Mouse (Mus musculus) right cerebral cortex, postnatal 14 days (tissue): ENCODE results near the gene Pde9a.

ENCODE experiments used
- DNase-seq: peaks from one replicate; pipeline ENCODE4 v3.0.0; 2022

Pde9a gene

DNA sequence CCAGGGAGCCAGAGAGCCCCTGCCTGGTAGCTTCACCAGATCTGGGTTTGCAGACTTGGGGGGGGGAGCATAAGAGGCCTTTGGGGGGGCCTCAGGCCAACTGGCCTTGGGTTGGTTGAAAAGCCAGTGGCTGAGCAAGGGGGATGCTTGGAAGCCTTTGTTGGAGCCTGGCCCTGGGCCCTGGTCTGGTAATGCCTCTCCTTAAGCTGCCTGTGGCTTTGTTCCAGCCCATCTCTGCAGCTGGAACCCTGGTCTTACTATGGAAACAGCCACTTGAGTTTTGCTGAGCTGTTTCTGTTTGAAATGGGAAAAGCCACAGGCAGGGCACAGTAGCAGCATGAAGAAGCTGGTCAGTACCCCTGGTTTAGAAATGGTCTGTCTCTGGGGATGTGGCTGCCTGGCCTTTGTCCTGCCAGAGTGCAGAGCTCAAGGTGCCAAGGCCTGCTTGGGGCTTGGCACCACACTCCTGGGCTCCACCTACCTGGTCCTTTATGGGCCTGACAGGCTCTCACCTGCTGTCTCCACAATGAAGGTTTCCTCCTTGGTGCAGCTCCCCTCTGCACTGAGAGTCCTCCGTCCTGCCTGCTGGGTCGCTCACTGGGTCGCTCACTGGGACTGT lies 3.5 kb downstream of the Pde9a start:
- no peak for DNase-seq

DNA sequence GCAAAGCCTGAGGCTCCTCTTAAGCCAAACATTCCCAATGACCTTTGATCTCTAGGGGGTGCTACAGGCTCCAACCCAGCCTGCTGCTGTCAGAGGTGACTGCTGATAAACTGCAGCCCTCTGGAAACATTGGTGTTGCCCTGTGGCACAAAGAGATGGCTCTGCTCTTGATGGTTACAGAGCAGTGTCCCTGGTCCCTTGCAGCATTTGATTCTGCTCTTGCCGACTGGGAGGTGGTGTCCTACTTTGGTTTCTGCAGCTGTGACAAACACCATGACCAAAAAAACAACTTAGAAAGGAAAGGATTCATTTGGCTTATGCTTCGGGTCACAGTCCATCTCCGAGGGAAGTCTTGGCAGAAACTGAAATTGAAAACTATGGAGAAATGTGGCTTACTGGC lies 5.5 kb downstream of the Pde9a start:
- no peak for DNase-seq

DNA sequence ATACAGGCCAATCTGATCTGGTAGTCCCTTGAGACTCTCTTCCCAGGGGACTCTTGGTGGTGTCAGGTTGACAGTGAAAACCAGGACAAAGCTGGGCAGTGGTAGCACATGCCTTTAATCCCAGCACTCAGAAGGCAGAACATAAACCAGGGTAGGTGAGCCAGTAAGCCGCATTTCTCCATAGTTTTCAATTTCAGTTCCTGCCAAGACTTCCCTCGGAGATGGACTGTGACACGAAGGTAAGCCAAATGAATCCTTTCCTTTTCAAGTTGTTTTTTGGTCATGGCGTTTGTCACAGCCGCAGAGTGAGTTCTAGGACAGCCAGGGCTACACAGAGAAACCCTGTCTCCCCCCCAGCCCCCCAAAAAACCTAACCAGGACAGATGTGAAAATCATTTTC lies 6.0 kb downstream of the Pde9a start:
- DNase-seq: no peak

DNA sequence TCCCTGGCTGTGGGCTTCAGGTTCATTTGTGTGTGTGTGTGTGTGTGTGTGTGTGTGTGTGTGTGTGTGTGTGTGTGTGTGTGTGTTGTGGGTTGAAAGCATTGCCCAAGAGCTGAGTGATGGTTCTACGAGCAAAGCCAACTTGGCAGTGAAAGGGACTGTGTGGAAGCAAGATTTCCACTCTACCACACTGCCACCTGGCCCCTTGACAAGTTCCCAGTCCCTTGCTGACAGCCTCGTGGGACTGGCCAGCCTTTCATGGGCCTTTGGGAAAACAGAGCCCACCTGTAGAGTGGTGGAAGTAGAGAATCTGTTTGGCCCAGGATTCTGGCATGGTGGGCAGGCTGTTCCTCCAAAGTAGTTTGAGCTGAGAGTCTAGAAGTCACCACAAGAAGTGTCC lies 7.8 kb downstream of the Pde9a start:
- no peak for DNase-seq

DNA sequence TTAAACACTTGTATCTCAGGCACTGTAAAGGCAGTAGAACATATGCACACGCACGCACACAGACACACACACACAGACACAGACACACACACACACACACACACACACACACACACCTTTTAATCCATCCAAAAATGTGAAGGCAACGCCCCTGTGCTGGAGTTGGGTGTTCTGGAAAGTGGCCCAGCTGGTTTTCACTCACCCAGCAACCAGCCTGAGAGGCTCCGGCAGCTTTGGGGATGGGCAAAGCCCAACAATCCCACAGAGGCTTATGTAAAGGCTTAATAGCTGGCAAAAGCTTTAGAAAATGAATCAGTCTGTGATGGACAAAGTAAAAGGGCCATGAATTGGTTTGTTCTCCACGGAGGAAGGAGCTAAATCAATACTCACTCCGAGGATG lies 14.3 kb downstream of the Pde9a start:
- peak; percentile 32 for DNase-seq

DNA sequence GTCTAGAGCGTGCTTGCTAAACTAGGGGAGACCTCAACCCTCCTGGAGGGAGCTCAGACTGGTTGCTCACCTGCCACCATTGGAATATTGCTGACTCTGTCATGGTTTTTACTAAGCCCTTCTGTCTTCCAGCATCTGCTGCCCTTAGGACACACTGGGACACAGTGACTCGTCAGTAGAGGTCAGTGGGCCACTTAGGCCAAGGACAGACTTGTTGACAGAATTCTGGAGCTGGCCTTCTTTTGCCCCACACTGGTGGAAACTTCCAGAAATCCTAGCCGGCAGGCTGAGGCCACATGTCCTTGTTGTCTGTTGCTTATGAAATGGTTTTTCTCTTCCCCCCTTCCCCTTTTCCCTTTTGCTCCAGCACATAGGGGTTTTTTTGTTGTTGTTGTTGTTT lies 15.2 kb downstream of the Pde9a start:
- no peak for DNase-seq

DNA sequence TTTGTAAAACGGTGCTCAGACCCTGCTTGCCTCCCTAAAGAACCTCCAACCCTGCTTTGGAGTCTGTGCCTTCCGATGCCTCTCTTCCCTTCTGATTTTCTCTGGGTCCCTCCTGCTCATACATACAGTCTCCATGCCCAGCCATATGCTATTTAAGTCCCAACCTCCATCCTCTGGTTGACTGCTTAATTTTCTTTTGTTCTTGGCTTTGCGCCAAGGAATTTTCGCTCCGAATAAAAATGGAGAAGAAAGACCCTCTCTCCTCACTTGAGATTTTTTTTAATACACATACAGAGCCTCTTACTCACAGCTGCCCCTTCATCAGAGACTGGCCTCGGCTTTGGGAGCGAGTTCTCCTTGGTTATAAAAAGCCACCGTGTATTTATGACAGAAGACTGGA lies 16.7 kb downstream of the Pde9a start:
- no peak for DNase-seq

DNA sequence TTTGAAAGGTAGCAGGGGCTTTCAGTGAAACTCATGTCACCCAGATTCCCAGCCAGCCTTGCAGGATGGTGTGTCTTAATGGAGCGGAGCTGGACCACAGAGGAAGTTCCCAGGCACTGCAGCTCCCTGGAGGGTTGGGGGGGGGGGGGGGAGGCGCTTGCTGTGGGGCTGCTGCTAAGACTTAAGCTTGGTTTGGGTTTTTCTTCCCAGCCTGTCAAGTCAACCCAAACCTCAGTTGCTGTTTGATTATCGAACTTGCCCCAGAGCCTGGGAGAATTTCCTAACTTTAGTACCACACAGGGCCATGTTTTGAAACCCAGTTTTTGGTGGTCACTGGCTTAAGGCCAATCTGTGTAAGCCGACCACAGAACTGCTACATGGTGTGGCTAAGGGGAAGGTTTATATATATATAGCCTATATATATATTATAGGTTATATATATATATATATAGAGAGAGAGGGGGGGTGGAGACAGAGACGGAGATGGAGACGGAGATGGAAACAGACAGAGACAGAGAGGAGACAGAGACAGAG lies 19.8 kb downstream of the Pde9a start:
- no peak for DNase-seq

DNA sequence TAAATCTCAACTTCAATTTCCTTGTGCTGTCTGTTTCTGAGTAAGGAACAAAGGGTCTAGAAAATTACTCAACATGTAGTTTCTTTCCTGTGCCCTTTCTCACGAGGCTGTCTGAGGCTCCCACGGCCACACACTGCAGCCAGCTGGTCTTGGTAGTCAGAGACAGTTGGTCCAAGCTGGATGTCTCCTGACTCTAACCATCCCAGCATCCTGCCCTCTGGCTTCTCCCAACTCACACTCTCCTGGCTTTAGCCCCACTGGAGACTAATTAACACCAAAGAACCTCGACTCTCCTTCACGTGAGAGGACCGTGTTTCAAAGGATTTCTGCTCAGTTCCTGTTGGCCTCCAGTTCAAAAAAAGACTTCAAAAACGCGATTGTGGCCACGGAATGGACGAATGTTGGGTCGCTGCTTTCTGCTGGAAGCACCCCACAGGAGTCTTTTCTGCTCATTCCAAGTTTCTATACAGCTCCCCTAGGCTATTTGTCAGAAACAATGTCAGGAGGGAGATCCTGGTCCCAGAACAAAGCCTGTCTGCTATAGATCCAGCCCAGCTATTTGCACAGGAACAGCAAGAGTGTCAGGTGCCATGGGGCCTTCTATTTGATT lies 23.8 kb downstream of the Pde9a start:
- DNase-seq: no peak

DNA sequence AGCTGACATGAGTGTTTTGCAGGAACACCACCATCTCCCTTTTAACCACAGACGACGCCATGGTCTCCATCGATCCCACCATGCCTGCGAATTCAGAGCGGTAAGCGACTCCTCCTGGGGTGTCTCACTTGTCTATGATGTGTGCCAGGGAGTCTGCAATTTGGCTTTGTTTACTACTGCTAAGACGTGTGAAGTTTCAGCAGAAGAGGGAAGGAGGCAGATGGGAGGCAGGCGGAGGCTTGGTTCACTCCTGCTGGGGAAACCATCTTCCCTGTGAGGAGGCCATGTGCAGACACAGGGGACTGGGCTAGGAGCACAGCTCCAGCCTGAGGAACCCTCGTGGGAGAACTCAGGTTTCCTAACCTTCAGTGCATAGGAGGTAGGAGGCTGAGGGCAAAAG lies 29.2 kb downstream of the Pde9a start:
- peak; percentile 50 for DNase-seq

DNA sequence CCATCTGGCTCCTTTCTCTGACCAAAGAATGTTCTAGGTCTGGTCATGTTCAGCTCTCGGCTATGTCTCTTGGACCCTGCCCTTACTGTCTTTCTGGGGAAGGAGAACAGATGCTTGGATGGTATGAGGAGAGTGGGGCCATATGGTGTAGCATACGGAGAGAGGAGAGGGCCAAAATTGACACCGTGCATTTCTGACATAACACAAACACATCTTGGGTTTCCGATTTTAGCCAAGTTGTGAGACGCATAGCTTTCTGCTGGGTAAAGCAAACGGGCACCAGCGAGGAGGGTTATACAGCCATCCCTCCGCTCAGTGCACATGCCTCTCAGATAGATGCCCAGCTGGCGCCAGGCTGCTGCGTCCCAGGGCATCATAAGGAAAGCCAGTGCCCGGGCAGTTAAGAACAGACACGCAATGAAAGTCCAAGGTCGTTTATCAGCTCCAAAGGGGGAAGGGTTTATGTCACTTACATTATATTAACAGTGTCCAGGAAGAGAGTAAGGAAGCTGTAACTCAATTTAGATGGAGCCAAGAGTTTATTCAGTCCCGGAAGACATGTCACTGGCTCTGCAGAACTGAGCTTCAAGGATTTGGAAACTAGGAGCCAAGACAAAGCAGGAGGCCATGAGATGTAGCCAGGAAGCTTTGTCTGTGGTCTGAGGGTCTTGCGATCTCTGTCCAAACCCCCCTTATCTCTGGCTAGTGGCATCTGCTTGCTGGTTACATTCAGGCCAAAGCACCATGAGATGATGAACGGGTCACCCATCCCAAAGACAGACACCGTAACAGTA lies 33.0 kb downstream of the Pde9a start:
- peak; percentile 23 for DNase-seq

DNA sequence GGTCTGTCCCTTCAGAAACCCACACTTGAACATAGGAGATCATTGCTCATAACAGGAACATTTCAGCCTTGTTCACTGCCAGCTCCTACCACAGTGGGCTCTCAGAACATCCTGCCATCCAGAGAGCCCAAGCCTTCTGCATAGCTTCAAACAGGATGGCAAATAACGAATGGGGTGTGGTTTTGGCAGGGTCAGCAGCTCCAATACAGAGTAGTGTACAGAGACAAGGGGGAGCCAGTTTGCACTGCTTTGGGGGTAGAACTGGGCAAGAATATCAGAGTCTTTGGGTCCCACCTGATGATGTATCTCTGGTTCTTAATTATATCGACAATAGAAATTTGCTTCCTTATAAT lies 33.6 kb downstream of the Pde9a start:
- DNase-seq: no peak

DNA sequence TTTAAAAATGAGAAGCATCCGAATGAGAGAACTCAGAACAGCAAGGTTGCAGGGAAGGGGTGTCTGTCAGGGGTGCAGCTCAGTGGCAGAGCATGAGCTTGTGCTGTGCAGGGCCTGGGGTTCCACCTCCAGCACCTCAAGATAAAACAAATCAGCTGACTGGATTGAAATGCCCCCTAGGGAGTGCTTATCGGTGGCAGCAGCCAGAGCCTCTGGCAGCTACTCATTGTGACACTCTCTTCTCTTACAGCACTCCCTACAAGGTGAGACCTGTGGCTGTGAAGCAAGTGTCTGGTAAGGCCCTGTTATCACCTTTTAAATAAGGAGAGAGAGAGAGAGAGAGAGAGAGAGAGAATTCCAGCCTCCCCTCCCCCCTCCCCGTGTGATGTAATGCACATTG lies 34.0 kb downstream of the Pde9a start:
- DNase-seq: no peak

DNA sequence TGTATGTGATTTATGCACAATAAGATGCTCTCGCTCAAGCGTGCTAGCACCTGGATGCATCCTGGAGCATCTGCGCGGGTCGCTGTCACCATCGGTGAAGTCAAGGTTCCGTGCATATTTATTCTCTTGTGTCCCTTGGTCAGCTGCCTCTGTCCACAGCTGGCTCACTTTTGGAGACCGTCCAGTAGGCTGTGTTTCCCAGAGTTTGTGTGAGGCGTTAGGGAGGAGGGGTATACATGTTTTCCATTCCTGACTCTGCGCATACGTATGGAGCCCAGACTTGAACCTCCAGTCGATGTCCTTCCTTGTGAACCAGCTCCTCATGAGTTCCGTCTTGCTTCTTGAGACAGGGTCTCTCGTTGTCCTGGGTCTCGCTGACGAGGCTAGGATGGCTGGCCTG lies 34.6 kb downstream of the Pde9a start:
- no peak for DNase-seq

DNA sequence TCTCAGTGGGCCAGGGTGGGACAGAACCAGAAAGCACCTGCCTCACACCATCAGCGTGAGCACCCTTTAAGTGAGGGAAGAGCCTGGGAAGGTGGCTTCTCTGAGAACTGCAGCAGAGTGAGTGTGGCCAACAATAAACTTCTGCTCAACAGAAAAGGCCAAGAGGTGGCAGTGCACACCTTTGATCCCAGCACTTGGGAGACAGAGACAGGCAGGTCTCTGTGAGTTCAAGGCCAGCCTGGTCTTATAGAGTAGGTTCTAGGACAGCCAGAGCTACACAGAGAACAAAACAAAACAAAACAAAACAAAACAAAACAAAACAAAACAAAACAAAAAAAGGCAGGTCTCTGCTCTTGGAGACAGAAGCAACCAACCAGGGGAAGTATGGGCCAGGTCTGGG lies 36.4 kb downstream of the Pde9a start:
- DNase-seq: no peak

DNA sequence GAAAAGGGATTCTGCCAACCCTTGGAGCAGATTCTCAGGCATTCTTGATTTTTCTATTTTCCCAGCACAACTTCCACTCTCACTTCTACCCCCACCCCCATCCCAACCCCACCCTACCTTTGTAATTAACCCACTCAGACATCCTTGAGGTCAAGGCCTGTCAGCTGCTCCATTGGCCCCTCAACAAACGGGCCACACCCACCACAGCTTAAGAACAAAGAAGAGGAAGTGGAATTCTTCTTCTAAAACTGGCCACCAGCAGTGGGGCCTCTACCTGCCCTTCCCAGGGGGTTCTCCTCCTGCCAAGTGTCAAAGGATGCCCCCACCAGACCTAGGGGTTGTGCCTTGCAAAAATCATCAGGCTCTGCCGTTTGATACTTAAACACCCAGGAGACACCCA lies 37.0 kb downstream of the Pde9a start:
- DNase-seq: no peak

DNA sequence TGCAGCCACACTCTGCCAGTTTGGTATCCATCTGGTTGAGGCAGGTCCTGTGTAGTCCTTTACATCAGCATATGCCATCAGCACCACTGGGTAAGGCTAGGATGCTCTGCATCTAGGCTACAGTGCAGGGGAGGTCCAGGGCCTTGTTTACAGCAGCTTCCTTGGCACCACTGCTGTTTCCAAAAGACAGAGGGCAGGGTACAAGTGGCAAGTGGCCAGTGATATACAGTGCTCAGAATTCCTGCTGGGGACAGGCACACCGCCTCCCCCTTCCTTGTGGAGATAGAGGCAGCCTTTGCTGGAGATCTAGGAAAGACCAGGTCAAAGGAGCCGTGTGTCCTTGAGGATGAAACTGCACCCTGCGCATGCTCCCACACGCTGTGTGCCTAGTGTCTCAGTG lies 38.3 kb downstream of the Pde9a start:
- DNase-seq: no peak

DNA sequence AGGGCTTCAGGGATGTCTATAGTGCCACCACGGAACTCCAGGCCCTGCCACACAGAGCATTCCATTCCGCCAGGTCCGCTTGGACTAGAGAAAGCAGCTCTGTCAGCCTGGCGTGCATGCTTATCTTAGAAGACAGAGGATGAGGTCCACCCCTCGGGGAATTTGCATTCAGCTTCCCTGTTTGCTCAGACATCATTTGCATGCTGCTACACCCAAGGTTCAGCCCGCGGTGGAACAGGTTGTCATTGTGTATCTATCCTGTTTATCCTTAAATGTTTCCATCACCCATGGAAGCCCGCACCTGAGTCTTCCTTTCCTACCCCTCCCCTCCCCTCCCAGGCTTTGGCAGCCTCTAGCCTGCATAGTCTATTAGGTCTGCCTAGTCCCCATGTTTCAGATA lies 38.8 kb downstream of the Pde9a start:
- no peak for DNase-seq

DNA sequence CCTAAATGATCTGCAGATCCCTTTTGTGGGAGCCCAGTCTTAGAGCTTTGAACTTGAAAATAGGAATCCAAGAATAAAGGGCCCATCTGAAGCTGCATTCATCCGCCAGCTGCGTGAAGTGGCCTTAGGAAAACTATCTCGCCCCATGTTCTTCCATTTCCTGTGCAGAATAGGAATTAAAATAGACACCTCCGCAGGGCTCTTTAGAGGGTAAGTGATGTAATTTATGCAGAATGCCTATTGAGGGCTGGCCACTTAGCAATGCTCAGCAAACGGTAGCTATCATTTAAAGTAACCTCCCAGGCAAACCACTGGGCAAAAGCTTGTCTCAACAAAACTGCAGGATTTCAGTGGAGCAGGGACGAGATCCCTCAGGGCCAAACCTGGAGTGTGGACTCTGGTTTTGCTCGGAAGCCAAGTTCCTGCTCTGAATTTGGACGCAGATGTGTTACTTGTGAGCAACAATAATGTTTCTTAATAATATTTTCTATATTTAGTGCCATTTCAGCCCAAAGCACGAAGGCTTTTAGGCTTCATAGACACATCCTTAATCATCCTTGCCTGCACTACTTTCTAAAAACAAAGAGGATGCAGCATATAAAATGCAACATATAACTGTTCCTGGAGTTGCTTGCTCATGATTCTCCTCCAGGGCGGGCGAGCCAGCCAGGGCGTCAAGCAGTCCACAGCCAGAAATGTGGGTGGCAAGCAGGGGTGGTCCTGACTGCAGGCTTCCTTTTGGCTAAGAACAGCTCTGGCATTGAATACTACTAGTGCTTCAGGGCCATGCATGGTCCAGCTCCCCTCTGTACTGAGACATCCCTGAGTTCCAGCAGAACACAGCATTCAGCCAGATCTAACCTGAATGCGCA lies 40.1 kb downstream of the Pde9a start:
- DNase-seq: no peak

DNA sequence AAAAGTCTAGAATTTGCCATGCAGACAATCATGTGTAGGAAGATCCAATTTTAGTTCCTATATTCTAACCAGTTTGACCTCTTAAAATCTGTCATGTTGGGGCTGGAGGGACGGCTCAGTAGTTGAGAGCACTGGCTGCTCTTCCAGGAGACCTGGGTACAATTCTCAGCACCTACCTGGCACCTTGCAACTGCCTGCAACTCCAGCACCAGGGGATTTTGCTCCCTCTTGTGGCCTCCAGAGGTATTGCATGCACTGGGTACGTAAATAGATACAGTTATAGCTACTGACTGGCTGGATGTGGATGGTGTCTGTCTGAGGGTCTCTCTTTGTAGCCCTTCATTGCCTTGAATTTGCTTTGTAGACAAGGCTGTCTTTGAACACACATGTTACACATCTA lies 43.4 kb downstream of the Pde9a start:
- no peak for DNase-seq

DNA sequence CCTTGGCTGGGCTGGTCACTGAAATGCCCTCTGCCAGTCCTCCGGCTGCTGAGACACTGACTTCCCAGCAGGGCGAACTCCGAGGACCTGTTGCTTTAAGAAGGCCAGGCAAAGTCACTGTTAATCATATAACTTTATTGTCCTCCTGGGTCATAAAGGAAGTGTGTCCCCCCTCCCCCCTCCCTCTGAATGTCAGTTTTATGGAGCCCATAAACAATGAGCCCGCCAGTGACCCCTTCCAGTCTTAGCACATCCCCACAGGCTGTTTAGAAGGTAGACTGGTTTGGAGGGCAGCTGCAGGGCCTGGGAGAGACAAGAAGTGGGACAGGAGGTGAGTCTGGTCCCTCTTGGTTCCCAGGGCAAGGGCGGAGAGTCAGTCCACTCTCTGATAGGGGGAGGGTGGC lies 46.9 kb downstream of the Pde9a start:
- no peak for DNase-seq

DNA sequence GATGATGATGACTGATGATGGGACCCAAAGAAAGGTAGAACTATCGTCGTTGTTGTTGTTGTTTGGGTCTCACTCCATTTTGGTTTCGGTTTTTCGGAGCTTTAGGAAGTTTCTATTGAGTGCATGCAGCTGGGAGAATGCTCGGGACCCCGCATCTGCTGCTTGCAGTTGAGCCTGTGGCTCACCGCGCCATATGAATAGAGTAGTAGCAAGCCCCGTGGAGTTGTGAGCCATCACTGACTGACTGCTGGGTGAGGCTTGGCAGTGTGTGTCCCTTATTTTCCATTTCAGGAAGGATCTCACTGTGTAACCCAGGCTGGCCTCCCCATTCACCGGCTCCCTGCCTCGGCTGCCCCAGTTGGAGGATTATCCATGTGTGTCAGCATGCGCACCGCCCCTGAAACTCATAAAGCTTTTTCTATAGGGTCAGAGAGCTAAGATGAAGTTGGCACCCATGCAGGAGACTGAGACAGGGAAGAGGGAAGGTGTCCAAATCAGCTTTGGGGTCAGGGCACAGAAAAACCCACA lies 47.5 kb downstream of the Pde9a start:
- no peak for DNase-seq
